Mouse (Mus musculus) spleen, postnatal 14 days (tissue): ENCODE measurements around the gene Hes2.

Experiments used
- DNase-seq, 2 experiments: peaks; one replicate each; pipeline ENCODE4 v3.0.0; 2021 to 2022; ENCODE audit warnings: low spot score in 2 of 2

Gene Hes2

DNA sequence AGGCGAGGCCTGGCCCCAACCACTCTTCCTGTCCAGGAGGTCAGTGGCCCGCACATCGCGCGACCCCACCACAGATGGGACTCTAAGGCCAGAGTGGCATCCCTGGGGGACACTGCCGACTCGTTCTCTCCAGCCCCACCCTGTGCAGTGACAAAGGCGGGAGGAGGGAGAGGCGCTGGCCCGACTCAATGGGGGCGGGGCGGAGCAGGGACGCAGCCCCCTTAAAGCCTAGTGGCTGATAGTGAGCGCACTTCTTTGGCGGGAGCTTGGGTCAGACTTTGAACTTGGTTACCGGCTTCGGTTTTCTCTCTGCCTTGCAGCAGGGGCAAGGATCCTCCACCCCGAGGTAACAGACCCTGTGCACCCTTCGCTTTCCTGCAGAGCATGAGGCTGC lies 615 bp downstream of the Hes2 start:
- DNase-seq: no peak

DNA sequence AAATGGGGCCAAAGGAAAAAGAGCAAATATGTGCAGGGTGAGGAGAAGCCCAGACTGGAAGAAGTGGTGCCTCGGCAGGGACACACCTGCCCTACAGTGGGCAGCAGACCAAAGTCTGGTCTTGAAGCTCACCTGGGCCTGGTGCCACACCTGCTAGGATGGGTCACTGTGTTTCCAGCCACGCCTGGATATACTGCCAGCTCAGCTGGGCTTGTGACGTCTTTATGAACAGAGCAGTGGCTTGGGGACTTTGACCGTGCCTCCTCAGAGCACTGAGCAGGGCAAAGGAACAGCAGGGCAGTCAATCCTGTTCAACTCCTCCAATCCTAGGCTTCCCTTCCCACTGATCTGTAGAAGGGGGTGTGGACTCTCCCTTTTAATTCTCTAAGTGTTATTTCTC lies 2.1 kb downstream of the Hes2 start:
- no peak for DNase-seq

DNA sequence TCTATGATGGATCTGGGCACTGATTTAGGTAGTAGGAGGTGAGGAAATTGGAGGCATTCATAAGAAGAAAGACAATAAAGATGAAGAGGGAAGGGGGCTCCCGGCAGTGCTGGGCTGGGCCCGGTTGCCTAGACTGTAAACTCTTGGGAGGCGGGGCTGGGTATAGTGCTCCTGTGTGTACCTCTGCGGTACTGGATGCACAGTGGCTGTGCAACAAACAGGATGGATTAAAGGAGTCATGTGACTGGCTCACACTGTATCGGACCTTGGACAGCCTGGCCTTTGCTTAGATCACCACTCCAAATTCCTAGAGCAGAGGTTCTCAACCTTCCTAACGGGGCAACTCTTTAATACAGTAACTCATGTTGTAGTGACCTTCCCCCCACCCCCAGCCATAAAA lies 2.9 kb downstream of the Hes2 start:
- DNase-seq: no peak

DNA sequence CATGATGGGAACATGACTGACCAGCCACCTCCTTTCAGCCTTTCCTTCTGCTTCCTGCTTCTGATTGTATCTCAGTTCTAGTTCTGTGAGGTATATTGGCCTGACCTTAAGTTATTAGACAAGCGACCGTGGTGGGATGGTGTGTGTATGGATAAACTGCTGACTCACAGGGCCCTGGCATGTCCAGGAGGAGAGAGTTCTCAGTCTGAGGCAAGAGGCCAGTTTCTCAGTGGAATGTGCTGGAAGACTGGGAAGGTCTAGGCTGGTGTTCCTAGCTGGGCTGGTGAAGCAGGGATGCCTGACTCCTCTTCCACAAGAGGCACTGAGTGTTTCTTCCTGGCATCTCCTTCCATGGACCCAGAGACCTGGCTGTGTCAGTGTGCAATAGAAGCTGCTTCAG lies 4.1 kb downstream of the Hes2 start:
- no peak for DNase-seq

DNA sequence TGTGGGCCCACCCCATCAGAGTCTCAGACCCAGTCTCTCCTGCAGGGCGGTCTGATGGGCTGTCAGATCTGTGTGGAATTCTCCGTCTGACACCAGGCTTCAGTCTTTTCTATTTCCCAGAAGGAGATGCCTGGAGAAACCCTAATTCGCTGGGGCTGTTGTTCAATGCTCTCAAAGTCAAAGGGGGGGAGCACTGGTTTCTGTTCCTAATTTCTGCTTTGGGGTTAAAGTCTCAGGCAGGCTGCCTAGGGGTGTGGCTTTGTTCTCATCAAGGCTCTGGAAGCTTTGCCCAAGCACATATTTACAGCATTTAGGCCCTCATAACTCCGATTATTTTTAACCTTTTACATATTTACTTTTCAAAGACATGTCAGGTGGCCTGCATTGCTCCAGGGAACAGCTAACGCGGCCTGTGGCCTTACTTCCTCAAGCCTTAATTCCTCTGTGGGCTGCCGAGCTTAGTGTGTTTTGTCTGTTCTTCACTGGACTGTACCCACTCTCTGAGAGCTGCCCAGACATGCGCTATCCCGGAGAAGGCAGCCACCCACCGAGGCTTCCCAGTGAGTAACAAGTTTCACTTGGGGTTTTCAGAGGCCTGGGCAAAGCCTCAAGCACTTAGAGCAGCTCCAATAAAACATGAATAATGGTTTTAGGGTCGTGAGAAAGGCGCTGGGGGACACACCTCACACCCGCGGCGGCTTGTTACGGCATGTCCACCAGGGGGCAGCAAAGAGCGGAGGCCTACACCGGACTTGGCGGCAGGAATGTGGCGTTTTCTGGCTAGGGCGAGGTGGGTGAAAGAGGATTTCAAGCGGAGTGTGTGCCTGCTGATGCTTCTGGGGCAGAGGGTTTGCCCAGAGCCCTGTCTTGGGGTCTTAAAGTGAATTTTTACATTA lies 6.6 kb downstream of the Hes2 start:
- peak in 1 of 2 experiments; percentile 71 for DNase-seq

DNA sequence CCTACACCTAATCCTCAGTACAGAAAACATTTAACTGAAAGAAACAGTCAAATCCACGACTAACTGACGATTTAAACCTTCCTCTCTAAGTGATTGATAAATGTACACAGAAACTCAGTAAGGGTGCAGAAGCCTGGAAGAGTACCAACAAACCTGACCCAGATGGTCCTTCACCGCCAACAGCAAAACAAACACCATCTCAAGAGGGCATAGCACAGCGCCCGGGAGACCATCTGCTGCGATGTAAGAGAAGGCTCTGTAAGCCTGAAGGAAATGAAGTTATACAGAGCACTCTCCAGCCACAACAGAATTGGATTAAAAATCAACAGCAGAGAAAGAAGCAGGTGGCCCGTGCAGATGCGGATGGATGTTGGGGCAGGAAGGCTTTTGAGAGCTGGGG lies 9.4 kb downstream of the Hes2 start:
- DNase-seq: no peak

DNA sequence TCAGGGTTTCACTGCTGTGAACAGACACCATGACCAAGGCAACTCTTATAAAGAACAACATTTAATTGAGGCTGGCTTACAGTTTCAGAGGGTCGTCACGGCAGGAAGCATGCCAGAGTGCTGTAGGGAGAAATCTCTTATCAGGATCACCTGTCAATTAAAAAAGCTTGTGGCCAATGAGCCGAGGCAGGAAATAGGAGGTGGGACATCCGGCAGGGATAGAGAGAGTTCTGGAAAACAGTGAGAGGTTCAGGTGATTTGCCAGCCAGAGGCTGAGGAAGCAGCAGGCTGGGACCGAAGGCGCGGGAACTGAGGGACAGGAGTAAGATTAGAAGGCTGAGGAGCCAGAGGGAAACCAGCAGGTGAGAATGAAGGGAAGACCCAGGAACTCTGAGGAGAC lies 10.4 kb downstream of the Hes2 start:
- no peak for DNase-seq

DNA sequence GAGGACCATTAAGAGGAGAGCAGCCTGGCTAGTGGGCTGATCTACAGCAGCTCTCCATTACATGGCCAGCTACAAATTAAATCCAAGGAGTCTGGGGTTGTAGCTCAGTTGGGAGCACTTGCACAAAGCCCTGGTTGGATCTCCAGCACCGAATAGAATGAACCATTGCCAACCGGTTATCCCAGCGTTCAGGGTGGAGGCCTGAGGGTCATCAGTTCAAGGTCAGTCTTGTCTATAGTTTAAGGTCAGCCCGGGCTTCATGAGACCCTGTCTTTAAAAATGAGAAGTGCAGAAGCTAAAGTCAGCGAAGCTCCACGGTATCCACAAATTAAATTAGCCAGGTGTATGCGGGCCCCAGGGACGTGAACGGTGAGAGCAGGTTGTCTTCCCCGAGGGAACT lies 11.6 kb downstream of the Hes2 start:
- DNase-seq: no peak

DNA sequence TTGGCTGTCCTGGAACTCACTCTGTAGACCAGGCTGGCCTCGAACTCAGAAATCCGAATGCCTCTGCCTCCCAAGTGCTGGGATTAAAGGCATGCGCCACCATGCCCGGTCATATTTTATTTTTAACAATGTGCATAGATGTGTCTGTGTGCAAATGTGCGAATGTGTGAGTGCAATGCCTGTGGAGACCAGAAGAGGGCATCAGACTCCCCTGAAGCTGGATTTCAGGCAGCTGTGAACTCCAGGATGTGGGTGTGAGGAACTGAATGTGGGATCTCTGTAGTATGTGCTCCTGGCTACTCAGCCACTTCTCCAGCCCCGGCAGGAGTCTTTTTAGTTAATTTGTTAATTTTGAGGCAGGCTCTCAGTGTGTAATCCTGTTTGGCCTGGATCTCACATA lies 12.9 kb downstream of the Hes2 start:
- DNase-seq: no peak

DNA sequence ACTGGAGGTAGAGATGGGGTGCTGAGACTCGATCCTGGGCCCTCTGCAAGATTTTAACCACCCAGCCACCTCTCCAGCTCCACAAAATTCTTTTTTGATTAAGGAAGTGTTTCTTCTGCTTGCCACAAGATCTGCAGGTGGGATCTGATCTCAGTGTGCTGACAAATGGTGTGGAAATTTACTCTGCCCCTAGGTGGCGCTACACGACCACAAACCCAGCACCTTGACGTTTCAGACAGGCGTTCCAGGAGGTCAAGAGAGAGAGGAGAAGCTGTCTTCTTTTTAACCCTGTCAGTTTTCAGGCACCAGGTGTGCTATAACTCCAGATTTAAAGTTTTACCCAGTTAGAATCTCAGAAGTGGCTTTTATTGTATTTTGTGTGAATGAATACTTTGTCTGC lies 14.4 kb downstream of the Hes2 start:
- DNase-seq: peak; percentile 60 to 71

DNA sequence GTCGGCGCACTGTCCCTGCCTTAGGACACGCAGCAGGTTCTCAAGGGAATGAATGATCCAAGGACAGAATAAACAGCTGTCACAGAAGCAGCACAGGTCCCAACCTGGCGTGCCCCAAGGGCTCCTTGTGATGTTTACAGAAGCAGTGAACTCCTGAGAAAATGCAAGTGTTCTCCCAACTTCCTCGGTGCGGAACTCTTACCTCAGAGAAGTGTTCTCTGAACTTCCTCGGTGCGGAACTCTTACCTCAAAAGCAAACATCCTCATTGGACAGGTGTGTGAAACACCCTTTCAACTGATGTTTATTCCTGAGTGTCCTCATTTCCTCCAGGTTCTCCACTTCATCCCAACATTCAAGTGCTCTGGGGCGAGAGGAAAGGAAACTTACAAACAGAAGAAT lies 15.3 kb downstream of the Hes2 start:
- no peak for DNase-seq

DNA sequence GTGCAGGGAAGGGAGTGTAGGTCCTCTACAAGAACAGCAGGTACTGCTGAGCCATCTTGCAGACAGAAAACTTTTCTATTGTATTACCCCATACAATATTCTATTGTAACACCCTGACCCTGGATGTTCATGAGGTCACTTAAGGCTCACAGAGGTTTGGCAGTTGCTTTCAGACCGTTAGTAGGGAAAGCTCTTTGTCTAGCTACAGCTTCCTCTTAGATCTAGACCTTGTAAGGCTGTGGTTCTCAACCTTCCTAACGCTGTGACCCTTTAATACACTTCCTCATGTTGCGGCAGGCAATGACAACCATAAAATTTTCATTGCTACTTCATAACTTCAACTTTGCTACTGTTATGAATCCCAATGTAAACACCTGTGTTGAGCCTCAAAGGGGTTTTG lies 18.0 kb downstream of the Hes2 start:
- no peak for DNase-seq

DNA sequence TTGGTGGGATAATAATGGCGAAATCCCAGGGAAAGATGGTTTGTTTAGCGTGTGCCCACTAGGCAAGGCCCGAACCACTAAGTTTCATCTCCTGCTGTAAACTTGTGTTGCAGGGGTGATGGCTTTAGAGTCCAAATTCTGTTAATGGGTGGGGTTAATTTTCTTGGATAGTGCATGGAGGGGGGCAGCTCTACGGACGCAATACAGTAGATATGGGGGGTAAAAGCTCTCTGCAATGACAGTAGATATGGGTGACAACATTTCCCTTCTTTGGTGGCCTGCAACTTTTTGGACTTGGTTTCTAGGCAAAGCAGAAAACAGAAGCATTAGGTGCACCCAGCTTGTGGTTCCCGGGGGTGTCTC lies 18.5 kb downstream of the Hes2 start:
- DNase-seq: no peak

DNA sequence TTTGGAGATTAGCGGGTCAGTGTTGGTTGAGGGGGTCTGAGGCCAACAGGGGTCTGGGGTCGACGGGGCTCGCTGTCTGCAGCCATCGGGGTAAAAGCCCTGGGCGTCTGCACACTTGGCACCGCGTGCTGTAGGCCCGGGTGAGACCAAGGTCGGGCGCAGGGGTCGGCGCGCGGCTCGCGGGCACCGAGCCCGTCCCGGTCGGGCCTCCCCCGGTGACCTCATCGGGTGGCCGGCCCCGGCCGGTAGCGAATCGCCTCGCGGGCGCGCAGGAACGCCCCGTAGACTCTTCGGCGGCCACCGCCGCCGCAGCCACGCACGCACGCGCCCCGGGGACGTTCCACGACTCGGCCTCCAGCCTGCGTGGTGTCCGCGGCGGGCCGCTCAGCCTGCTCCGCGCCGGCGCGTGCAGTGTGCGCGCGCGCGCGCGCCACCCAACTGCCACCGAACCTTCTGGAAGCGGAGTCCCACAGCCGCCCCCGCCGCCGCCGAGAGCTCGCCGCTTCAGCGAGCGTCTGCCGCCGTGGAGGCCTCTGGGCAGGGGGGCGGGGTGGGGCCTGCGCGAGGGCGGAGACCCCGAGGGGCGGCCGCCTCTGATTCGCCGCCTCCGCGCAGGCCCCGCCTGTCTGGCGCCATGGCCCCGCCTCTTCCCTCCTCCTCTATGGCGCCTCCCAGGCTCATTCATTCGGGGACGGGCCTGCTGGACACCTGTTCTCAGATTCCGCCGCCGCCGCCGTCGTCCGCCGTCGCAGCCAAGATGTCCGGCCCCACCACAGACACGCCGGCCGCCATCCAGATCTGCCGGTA lies 19.1 kb downstream of the Hes2 start, which contains the start of gene Acot7:
Acot7 (plus strand) TSS at position 598 of the 807 bp plus-strand sequence.
- peak; percentile 76 to 79 for DNase-seq

DNA sequence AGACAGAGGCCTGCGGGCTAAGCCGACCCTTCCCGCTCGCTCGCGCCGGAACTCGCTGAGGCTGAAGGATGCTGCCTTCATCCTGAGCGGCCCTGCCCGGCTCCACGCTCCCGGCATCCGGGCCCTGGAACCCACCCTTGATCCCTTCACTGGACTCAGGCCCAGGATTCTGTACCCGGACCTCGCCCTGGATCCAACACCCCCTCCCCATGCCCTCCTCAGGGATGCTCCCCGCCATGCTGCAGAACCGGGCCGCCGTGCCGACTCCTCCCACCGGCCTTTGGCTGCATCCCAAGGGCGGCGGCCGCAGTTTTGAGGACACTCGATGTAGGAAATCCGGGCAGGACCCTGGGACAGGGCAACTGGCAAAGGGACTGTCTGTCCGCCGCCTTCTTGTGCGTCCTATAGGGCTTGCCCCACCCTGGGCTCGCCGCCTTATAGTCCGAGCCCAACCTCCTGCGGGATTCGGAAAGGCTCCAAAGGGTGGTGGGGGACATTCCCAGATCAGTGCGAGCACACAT lies 19.7 kb downstream of the Hes2 start:
- peak in 1 of 2 experiments; percentile 26 for DNase-seq

DNA sequence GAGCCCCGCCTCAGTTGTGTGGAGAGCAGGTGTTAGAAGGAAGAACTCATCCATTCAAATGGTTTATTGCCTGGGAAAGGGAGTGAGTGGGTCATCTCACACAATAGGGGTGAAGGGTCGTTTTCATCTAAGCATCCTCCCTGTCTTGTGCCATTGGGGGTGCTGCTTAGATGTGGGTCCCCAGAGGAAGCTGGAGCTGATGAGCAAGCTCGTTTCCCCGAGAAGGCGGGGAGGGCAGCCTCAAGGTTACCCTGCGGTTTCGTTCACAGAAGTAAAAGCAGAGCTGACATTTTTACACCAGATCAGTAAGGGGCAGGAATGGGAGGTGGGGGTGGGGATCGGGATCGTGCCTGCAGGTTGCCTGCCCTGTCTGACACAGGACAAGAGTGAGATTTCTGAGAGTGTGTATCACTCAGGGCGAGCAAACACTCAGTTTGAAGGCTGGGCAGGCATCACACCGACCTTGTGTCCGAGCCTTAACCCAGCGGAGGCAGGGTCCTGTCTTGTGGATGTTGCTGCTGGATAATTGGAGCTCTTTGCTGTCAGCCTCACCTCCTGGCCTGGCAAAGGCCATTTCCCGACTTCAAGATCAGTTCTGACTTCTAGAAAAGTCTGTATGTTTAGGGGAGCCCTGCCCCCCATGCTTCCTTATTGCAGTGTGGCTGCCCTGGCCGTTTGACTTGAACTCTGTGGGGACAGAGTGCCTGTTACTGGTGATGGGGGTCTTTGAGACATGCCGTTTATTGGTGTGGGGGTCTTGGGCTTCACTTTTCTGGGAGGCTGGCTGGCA lies 20.4 kb downstream of the Hes2 start:
- no peak for DNase-seq

DNA sequence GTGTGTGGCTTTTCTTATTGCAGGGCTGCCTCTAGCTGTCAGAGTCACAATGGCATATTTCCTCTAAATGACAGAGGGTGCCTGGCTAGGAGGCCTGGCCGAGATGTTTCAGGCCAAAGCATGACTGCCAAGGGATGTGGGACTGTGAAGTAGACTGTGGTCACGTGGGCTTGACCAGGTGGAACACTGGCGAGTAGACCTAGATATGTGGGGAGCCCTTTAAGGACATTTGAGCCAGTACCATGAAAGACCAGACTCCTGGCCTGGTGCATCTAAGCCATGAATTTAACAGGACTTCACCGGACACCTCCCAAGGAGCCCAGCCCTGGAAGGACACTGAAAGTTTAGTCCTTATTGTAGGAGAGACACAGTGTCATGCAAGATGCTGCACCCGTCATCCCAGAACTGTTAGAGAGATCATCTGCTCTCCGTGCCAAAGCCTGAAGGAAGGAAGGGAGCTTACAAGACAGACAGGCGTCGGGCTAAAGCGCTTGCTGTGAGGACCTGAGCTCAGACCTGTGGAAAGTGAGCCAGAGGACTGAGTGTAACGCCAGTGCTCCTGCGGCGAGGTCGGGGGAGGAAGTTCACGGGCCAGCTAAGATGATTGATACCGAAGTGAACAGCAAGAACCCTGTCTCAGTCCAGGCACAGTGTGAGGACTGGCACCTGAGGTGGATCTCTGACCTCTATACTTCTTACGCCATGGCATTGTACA lies 21.4 kb downstream of the Hes2 start:
- no peak for DNase-seq

DNA sequence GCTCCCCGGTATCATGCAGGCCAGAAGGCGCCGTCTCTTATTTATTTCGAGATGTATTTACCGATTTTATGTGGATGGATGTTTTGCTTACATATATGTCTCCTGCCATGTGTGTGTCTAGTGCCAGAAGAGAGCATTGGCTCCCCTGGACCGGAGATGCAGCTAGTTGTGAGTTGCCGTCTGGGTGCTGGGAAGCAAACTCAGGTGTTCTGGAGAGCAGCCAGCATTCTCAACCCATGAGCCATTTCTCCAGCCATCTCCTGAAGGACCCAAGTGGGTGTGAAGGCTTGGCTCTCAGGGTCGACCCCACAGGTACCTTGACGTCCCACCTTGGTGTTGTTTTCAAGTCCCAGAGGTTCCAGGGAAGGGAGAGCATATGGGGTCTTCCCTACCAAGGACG lies 23.5 kb downstream of the Hes2 start:
- no peak for DNase-seq

DNA sequence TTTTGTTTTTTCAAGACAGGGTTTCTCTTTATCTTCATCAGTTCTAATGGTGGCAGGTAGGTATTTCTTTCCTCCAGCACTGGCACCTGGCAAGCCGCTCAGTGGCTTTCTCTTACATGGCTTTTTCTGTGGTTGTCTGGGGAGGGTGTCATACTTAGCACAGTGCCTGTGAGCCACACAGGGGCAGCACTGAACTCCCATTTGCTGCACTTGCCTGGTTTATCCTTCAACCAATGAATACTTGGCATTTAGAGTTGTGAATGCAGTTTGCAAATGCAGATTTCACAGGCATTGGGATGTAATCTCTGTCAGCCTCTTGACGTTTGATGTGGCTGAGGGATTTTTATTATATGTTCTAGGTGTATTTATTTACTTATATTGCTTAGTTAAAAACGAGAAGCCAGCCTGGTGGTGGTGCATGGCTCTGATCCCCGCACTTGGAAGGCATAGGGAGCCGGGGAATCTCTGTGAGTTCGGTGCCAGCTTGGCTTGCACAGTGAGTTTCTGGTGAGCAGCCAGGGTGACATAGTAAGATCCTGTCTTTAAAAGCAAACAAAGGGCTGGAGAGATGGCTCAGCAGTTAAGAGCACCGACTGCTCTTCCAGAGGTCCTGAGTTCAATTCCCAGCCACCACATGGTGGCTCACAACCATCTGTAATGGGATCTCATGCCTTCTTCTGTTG lies 25.8 kb downstream of the Hes2 start:
- DNase-seq: no peak

DNA sequence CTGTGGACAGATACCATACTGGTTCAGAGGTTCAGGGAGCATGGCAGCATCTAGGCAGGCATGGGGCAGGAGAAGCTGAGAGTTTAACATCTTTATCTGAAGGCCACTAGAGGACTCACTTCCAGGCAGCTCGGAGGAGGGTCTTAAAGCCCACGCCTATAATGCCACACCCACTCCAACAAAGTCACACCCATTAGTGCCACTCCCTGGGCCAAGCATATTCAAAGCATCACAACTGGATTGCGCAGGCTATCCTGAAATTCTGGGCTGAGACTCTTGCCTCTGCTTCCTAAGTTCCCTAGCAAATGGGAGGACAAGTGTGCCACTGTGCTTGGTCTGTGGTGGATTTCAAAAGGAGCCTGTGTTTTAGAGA lies 26.5 kb downstream of the Hes2 start:
- no peak for DNase-seq
